Mouse (Mus musculus): ENCODE measurements around the gene Fuz.

DNA sequence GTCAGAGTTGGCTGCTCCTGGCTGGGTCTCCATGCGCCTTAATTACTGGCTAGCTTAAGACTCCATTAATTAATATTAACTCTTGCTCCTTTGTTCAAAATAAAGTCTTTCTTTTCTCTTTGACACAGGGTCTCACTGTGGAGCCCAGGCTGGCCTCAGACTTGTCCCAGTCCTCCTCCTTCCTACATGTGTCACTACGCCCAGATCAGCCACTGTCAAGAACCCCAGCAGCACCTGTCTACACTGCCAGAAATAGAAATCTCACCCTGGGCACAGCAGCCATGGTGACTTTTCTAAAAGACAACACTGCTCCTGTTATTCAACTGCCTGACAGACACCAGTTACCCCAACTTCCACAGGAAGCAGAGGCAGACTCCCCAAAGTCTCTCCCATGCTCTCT lies 18.5 kb downstream of the Fuz start:
- TF ChIP-seq CTCF (IDR thresholded peaks at IDR 0.05; ENCODE audit: extremely low read depth, insufficient read depth, insufficient read length, insufficient replicate concordance) (no peak), POLR2A (IDR thresholded peaks at IDR 0.05; ENCODE audit: low read depth, low read length) (no peak)
